Mouse (Mus musculus) layer of hippocampus, adult 18-20 months (tissue): Measurements from ENCODE around the gene Adgrb3. TPM values are rescaled to one million over a fixed set of nuclear protein-coding genes. Genes with fewer than 3 reads are reported as not detected.

Source experiments
- DNase-seq, 2 experiments: peaks; one replicate each; pipeline ENCODE4 v3.0.0; 2022; ENCODE audit warnings: low spot score in 2 of 2
- long read RNA-seq: library from polyadenylated mRNA; stranded (forward); transcript quantifications from one replicate; pipeline ENCODE4 v2.0.0, GENCODE M21; 2021
- total RNA-seq, 2 experiments: library from RNA; stranded (reverse); gene quantifications; 2 replicates each; pipeline ENCODE4 v1.2.3; 2021

The Adgrb3 gene
- 100 to 1,000 TPM in 1 of 2 experiments, 10 to 100 TPM in 1; 97.8 to 105 TPM for total RNA-seq
- long read RNA-seq, transcript Adgrb3-203 (16 exons, 2,953 nt) = major isoform, 9 of 44 reads
- long read RNA-seq, partial matches to known transcripts = 25 of 44 reads
- long read RNA-seq, other reads (novel, unspliced or antisense) = 10 of 44 reads

DNA sequence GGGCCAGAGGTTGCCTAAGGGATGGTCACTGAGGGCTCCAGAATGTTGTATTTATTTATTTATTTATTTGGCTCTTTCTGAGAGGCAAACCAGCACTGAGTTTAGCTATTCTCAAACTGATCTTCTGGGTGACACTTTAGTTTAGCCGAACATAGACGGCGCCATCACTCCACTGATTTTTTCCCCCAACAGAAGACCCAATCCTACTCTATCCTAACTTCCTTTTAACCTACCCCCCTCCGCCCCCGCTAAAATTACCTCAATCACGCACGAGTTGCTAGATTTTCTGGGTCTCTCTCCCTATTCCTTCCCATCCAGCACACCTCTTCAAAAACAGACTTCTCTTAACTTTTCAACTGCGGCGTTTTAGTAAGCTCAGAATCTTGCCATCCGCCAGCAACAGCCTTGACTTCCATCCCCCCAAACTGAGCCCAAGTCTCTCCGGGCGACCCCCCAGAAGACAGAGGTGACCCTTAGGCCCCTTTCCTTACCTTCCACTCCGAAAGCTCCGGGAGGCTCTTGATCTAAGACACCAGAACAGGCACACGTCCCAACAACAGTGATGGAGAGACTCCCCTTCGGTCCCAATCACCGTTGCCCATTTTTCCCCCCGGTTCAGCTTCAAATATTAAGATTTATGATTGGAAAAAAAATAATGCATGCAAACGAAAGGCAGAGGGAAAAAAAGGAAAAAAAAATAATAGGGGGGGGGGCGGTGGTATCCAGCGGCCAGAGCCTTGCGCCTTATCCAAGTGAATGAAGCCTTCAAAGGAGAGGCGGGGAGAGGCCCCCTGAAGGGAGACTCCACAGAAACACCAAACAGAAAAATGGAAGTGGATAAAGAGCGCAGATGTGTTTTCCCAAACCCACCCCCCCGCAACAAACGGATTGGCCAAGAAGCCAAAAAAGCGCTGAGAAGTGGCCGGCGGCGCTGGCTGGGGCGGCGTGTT lies at the start of gene Adgrb3:
Adgrb3 (minus strand) TSS at position 737 of the 950 bp plus-strand sequence.
- DNase-seq = peak; percentile 19 to 69

DNA sequence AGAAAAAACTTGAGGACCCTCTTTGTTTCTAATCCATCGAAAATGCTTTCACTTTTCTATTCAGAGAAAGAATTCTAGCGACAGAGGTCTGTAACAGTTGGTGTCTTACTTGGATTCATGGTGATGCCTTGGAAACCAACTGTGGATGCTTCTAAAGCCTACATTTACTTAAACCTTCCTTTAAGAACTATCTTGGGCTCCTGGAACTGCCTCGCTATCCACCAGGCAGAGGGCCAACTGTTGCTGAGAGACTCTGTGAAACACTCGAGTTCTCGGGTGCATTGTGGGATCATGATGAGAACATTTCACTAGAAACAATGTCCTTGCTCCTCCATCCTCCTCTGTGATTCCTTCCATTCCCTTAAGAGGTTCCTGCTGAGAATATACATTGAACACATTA lies 48.0 kb upstream of the Adgrb3 start:
- DNase-seq = no peak

DNA sequence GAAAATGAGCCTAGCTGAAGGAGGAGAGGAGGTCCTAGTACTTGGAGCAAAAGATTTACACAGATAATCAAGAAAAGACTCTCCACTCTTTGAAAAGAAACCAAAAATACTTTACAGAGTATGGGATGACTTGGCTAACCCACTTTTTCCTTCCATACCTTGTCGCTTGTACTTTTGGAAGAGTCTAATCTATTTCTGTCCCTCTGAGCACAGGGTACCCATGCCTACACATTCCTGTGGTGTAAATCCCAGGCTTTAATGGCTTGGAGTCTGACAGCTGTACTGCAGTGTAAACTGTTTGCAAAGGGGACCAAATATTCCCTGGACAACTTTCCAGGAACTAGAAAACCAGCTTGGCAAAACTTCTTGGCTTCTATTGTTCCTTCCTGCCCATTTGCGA lies 28.0 kb upstream of the Adgrb3 start:
- DNase-seq = no peak

DNA sequence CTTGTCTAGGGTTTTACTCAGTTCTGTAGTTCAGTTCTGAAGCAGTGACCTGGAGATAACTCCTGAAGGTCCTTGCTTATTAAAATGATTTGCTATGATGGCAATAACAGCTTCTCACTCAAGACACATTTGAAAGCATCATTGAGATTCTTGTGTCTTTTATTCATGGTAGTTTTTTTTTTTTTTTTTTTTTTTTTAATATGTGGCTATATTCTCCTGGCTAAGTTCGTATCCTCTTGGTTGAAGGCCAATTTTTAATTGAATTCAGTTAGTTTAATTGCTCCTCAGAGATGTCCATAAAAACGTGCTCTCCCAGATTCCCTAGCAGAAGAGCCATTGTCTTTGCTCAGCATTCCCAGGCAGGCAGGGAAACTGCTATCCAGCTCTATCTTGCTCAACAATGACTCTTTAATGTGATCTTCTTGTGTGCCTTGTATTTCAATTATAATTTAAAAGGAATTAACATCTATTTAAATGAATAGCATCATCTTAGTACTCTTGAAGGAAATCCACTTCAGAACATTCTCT lies 25.0 kb upstream of the Adgrb3 start:
- no peak for DNase-seq

DNA sequence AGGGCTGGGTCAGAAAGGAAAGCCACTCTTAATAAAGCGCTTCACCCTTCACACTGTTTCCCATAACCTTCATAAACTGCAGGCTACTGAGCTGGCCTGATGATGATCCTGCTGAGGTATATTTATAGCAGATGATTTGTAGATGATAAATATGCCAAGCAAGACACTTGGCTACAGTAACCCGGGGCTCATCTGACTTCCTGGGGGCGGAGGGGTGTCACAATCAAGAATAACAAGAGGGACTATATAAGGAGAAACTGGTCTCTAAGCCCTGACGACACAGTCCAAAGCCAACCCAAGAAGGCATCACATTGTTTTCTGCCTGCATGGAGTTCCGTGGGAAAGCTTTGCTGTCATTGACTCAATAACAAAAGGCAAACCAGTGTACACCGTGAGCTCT lies 2.8 kb upstream of the Adgrb3 start:
- DNase-seq = no peak

DNA sequence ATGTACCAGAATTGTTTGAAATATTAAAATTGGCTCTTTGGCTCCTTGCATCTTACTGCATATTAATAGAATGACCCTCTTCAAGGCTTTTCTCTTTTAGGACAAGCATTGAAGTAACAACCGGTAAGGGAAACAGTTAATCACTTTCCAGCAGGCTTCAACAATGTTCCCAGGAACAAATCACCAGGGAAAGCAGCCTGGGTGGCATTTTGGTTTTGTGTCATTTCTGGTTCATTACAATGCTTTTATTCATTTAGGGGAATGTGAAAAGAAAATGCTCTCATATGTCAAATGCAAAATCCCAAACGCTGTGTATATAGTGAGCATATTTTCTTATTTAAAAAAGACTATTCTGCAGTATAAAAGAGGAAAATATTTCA lies 2.0 kb upstream of the Adgrb3 start:
- no peak for DNase-seq

DNA sequence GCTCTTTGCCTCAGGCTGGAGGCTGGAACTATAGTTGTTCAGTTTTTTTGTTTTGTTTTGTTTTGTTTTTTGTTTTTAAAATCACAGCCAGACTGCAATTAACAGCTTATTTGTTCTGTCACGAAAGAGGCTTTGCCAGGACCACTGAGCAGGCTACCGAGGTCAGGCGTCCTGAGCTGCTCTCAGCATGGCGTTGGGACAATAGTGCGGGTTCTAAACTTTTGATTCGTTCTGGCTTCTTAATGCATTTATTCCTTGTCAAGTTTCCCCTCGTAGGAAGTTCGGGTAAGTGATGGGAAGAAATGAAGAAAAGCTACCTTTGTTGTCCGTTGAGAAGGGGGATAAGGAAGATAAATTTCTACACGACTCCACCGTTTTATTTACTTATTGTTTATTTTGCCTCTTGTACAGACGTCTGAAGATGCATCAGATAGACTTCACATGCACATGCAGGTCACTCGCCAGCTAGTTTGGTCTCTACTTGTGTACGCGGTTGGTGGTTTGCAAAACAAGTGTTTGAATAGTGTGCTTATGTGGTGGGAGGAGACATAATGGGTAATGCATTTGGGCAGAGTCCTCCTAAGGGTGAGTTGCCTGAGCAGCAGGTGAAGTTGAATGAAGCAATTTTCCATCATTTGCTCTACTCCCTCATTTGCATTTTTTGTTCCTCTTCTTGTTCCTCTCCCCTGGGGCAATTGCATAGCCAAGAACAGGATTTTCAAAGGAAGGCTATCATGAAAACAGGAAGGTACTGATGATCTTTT lies 1.4 kb upstream of the Adgrb3 start:
- no peak for DNase-seq

DNA sequence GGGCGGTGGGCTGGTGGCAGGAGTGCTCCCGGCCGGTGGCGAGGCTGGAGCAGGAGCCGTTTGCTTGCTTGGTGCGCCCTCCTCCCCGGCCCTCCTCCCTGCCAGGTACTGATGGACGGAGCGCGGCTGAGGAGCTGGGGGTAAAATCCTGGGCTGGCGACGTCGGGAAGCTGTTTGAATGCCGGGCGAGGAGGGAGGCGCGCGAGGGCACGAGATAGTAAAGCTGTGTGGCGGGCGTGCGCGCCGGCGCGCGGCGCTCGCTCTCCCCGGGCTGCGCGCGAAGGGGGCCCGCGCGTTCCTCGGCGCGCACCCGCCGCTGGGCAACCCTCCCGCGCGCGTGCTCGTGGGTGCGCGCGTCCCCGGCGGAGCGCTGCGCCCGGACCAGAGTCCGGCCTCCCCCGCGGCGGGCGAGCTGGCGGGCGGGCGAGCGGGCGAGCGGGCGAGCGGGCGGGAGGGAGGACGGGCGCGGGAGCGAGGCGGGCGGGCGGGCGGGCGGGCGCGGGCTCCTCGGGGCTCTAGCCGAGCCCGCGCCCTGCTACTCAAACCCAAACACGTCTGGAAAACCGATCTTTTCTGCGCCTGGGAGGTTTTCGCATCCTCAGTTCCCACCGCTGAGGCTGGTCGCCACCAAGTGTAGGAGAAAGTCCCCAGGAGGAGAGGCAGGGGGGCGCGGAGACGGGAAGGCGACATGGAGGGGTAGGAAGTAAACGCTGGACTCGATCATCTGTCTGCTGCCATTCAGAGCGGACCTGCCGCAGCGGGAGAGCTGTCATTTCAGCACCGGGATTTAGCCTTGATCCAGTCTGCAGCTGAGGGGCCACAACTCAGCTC lies 629 bp upstream of the Adgrb3 start:
- DNase-seq = peak; percentile 62 to 84

DNA sequence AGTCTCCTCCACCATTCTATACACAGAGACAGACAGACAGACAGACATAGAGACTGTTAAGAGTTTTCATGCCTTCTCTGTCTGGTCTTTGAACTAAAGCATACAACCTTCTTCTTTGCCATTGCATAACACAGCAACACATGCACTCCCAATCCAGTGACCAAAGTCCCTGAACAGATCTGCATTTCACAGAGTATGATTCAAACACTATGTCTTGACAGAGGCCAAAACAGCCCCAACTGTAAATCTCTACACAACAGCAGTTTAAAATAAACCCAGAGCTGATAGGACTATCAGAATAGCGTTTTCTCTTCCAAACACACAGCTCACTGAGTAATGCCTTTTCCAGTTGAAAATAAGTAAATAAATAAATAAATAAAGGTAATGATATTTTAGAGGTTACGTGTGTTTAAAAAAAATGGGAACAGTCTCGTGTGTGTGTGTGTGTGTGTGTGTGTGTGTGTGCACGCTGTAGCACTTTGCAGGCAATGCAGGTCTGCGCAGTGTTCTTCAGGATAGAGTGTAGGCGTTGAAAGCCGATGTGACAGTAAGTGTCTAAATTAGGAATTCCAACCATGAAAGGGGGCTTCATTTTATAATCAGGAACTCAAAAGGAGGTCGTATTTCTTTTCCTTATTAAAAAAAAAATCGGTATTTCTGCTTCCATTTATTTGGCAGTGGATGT lies 1.3 kb downstream of the Adgrb3 start:
- peak in 1 of 2 experiments; percentile 61 for DNase-seq

DNA sequence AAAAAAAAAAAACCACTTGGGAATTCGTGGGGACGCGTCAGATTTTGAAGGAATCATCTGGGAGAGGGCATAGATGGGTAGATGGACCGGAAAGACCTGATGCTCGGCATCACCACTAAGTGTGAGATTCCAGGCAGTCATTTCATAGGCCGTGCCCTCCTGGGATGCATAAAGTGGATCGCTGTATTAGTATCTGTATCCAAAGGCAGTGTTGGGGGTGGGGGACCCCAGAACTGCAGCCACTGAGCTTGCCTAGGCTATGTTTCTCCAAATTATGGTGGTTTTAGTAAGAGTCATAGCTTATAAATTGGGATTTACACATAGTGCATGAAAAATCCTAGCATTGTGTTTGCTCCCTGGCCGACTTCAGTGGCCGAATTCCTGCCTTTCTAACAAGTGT lies 2.1 kb downstream of the Adgrb3 start:
- peak in 1 of 2 experiments; percentile 58 for DNase-seq

DNA sequence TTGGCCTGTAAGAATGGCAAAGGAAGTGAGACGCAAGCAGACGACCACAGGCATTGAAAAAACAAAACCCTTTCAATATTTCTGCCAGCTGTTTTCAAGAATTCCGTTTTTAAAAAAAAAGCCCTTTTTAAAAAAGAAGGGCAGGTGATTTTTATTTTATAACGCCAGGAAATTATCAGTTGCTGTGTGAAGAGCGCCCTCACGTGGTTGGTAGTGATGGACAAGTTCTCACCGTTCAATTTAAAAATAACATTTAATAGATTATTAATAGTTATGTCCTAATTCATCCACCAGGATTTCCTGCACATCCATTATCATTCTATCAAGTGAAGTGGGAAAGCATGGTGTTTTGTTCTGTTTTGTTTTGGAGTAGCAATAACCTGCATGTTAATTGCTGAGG lies 2.7 kb downstream of the Adgrb3 start:
- DNase-seq = peak; percentile 44 to 87

DNA sequence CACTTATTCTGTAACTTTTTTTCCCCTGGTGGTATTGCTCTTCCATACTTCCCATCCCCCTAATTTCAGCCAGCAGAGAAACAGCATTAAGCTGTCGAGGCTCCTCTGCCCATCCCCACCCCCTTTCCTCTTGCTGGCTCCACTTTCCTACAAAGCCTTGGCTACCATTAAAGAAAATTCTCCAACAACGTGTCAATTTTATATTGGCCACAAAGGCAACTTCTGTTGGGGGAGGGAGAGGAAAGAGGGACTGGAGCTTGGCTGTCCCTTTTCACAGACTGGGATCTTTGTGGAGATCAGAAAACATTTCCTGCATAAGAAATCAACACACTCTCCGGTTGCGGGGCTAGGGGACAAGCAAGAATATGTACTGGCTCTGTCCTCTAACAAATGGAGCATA lies 4.9 kb downstream of the Adgrb3 start:
- peak in 1 of 2 experiments; percentile 42 for DNase-seq

DNA sequence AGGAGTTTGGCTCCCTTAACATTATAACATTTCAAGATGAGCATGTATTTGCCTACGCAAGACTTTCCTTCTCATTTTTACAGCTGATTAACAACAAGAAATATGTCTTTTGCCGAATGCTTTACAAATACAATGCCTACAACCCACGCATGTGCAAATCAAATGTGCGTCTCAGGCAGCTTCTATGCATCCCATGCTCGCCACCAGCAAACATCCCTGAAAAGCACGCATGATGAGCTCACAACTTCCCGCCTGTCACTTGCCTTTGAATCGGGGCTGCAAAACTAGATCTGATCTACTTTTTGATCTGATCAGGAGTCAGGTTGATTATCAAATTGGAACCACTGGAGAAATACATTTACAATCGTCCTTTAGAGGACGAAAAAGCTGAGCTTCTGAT lies 5.5 kb downstream of the Adgrb3 start:
- peak; percentile 23 to 55 for DNase-seq

DNA sequence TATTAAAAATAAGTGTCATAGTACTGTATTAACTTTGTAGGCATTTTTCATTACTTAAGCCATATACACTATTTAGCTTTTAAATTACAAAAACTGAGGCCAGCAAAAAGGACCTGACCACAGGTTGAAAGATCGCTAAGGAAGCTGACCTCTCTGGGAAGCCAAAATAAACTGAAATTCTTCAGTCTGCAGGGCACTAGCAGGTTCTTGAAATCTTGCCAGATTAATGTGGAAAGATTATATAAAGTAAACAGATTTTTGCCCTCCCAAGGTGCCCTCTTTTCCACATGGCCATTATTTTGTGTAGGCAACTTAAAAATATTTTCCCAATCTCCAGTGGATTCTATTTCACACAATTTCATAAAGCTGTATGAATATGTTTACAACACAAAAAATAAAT lies 14.0 kb downstream of the Adgrb3 start:
- DNase-seq = no peak

DNA sequence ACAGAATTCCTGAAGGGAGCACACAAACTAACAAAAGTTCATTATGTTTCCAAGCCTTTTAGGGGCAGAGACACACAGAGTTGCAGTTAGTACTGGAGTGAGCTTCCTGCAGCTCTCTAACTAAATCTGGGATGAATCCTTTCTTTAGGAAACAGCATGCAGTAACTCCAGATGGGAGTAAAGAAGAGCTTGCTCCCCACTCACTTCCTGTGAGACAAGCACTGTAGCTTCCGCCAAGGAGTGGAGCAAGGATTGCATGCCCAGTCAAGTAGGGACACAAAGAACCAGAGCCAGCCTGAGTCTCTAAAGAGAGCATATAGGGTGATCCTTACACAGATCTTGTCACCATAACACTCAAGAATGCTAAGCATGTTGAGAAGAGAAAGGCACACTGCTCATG lies 50.7 kb downstream of the Adgrb3 start:
- no peak for DNase-seq

DNA sequence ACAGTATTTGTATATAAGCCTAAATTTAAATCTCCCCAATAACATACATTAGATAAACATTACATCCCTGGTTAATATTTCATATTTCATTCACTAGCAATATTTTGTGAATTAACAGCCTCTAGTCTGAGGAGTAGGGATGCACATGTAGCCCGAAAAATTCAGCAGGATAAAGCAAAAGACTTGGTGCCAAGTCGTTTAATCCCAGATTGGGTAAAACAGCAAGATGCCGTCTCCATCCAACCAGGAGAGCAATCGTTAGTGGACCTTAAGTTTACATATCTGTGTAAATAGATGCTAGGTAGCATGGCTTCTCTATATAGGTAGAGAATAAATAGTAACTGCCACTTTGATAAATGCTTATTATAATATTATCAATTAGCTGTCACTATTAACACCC lies 52.0 kb downstream of the Adgrb3 start:
- DNase-seq = no peak

DNA sequence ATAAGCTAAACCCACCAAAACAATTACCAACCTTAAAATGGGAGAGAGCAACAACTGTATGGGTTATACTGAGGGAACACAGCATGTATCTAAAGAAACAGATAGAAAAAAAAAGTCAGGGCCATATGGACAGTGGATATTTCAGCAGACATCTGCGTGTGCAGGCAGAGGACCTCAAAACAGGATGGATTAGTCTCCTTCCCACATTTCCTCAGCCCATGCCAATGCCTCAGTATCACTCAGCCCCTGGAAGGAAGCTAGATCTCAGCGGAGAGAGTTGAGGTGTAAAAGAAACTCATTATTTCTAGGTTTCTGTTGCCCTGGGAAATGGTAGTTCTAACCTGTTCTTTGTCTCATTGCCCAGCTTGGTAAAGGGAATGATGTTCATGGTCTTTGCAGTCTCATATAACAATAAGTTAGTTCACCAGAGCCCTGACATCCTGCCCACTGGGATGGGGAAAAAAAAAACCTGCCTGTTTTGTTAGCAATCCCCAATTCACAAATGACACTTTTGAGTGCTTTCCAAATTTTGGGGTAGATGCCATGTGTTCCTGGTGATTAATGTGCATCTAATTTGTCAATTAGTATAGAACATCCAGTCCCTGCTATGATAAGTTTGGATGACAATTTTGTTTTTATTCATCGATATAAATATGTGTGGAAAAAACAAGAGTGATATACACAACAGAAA lies 53.9 kb downstream of the Adgrb3 start:
- DNase-seq = peak; percentile 30 to 76

DNA sequence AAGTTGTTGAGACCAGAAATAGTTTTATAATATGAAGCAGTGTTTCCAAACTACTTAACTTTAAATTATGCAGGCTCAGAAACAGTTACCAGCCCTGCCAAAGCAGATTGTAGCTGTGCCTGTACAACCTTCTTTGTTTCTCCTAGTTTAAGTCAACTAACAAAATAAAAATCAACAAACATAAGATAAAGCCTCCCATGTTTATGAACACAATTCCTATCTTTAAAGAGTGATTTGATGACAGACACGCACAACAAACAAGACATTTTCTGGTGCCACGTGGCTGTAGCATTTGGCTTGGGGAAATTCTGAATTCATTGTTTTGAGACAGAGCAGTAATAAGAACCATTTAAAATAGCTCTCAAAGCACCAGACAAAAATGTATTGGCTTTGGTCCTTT lies 60.5 kb downstream of the Adgrb3 start:
- DNase-seq = no peak

DNA sequence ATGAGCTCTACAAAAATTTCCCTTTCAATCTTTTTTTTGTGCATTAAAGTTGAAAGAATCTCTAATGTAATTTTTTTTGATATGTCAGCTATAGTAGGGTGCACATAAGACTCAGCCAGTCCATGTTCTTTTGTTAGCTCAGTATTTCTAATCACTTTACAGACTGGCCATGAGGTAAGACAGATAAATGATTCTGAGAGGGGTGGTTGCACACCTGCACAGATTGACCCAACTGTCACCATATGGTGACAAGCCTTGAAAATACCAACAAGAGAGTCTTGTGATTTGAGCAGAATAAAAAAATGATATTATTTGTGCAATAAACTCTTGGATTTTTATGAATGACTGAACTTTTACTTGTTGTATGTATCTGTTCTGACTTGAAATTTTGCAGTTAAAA lies 74.2 kb downstream of the Adgrb3 start:
- DNase-seq = no peak

DNA sequence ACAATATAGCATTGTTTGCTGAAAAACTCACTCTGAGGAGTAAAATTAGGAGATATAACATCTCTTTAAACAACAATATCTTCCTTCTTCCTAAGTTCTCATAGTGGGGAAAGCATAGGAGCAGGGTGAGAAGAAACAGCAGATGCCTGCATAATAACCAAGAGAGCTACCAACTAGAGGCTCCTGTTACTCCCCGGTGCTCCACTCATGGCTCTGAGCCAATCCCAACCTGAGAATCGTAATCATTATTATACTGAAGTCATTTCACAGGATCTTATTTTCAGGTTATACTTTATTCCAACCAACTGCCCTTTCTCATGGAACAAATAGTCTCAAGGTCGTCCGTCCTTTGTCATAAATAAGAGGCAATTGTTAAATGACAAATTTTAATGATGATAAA lies 75.0 kb downstream of the Adgrb3 start:
- DNase-seq = no peak
